Mouse (Mus musculus): ENCODE measurements at regions not wholly inside any gene's neighbourhood (a gene's known extent, or its start where the extent isn't known, plus 50 kb on each side); places are given as distances from the start of the nearest gene placed in this dataset.

- no peak for ATAC-seq (ENCODE audit: insufficient number of reproducible peaks, low FRiP score, low TSS enrichment)
Measured at GRCm38 (mm10) chr2:117801946-117802600, 309.6 kb upstream of the Thbs1 start.

GRCm38 (mm10) chr2:117802686-117803085 lies 309.0 kb upstream of the Thbs1 start:
- no peak for ATAC-seq (ENCODE audit: insufficient number of reproducible peaks, low FRiP score, low TSS enrichment)

GRCm38 (mm10) chr2:117804686-117805085 lies 307.0 kb upstream of the Thbs1 start:
- no peak for ATAC-seq (ENCODE audit: insufficient number of reproducible peaks, low FRiP score, low TSS enrichment)

- no peak for ATAC-seq (ENCODE audit: insufficient number of reproducible peaks, low FRiP score, low TSS enrichment)
Measured at GRCm38 (mm10) chr2:117807121-117807520, 304.6 kb upstream of the Thbs1 start.

- ATAC-seq (ENCODE audit: insufficient number of reproducible peaks, low FRiP score, low TSS enrichment) = no peak
Measured at GRCm38 (mm10) chr2:117811506-117811905, 300.2 kb upstream of the Thbs1 start.

- ATAC-seq (ENCODE audit: insufficient number of reproducible peaks, low FRiP score, low TSS enrichment) = no peak
Measured at GRCm38 (mm10) chr2:117811931-117812330, 299.7 kb upstream of the Thbs1 start.

- no peak for ATAC-seq (ENCODE audit: insufficient number of reproducible peaks, low FRiP score, low TSS enrichment)
Measured at GRCm38 (mm10) chr2:117819701-117820225, 291.9 kb upstream of the Thbs1 start.

GRCm38 (mm10) chr2:117820708-117821107 lies 291.0 kb upstream of the Thbs1 start:
- ATAC-seq (ENCODE audit: insufficient number of reproducible peaks, low FRiP score, low TSS enrichment) = no peak

GRCm38 (mm10) chr2:117825088-117825487 lies 286.6 kb upstream of the Thbs1 start:
- ATAC-seq (ENCODE audit: insufficient number of reproducible peaks, low FRiP score, low TSS enrichment) = no peak

- no peak for ATAC-seq (ENCODE audit: insufficient number of reproducible peaks, low FRiP score, low TSS enrichment)
Measured at GRCm38 (mm10) chr2:117827278-117827677, 284.4 kb upstream of the Thbs1 start.

GRCm38 (mm10) chr2:117838387-117838786 lies 273.3 kb upstream of the Thbs1 start:
- no peak for ATAC-seq (ENCODE audit: insufficient number of reproducible peaks, low FRiP score, low TSS enrichment)

GRCm38 (mm10) chr2:117840406-117840805 lies 271.3 kb upstream of the Thbs1 start:
- no peak for ATAC-seq (ENCODE audit: insufficient number of reproducible peaks, low FRiP score, low TSS enrichment)

GRCm38 (mm10) chr2:117842309-117842986 lies 269.2 kb upstream of the Thbs1 start:
- no peak for ATAC-seq (ENCODE audit: insufficient number of reproducible peaks, low FRiP score, low TSS enrichment)

- no peak for ATAC-seq (ENCODE audit: insufficient number of reproducible peaks, low FRiP score, low TSS enrichment)
Measured at GRCm38 (mm10) chr2:117852442-117852841, 259.2 kb upstream of the Thbs1 start.

- ATAC-seq (ENCODE audit: insufficient number of reproducible peaks, low FRiP score, low TSS enrichment) = no peak
Measured at GRCm38 (mm10) chr2:117862301-117862700, 249.4 kb upstream of the Thbs1 start.

- no peak for ATAC-seq (ENCODE audit: insufficient number of reproducible peaks, low FRiP score, low TSS enrichment)
Measured at GRCm38 (mm10) chr2:117865119-117865518, 246.6 kb upstream of the Thbs1 start.

- no peak for ATAC-seq (ENCODE audit: insufficient number of reproducible peaks, low FRiP score, low TSS enrichment)
Measured at GRCm38 (mm10) chr2:117866946-117867345, 244.7 kb upstream of the Thbs1 start.

- no peak for ATAC-seq (ENCODE audit: insufficient number of reproducible peaks, low FRiP score, low TSS enrichment)
Measured at GRCm38 (mm10) chr2:117867409-117867808, 244.3 kb upstream of the Thbs1 start.

GRCm38 (mm10) chr2:117868857-117869256 lies 242.8 kb upstream of the Thbs1 start:
- no peak for ATAC-seq (ENCODE audit: insufficient number of reproducible peaks, low FRiP score, low TSS enrichment)

- no peak for ATAC-seq (ENCODE audit: insufficient number of reproducible peaks, low FRiP score, low TSS enrichment)
Measured at GRCm38 (mm10) chr2:117871507-117872282, 240.0 kb upstream of the Thbs1 start.

GRCm38 (mm10) chr2:117877816-117878215 lies 233.9 kb upstream of the Thbs1 start:
- no peak for ATAC-seq (ENCODE audit: insufficient number of reproducible peaks, low FRiP score, low TSS enrichment)
